Mouse (Mus musculus): ENCODE measurements around the gene Xylt2.

- TF ChIP-seq CTCF (conservative IDR thresholded peaks at IDR 0.05; ENCODE audit: low read length) (no peak), POU5F1 (IDR thresholded peaks at IDR 0.05; ENCODE audit: borderline replicate concordance, low read length) (no peak), NANOG (IDR thresholded peaks at IDR 0.05; ENCODE audit: borderline replicate concordance, low read length) (no peak)
Measured at GRCm38 (mm10) chr11:94687178-94687577, 9.9 kb upstream of the Xylt2 start.

All from E14TG2a.4 (cell line).